11 mouse cellular contexts compared by ENCODE assay signal in the genomic region with DNA sequence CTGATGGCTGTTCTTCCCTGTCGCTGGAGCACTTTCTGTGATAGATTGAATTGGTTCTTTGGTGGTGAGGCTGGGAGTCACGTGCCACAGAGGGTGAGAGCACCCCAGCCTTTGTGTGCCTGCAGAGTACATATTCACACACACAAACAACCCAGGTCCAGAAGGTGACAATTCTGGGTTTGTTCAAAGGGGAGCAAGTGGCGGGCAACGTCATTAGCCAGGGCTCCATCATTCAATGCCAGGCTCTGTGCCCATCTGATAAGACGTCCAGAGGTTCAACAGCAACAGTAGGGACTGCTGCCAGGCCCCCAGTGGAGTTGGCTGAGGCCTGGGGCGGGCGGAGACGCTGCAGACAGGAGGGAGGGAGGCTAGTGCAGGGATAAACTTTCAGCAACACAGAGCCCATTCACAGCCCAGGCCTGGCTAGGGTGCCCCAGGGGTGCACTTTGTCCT. TPM values are rescaled to one million over a fixed set of nuclear protein-coding genes. Genes with fewer than 3 reads are reported as not detected.
DNase-seq lines count a peak whose midpoint lies in the region; ATAC-seq lines count a peak whose summit lies in the region.
"Had no signal": no experiment of that assay in that cellular context is flagged by ENCODE, and none has a peak within 500 bp of the region (broad histone marks: within the 10 kb centered on the region; RNA-seq: fewer than 3 reads in every experiment).

No protein-coding gene starts in this region.

- no peaks in the 10 kb centered on the region for H3K36me3 ChIP-seq in limb, embryonic 12.5 days
- H3K36me3 ChIP-seq in limb, embryonic 10.5 days: no peaks in the 10 kb centered on the region
- no peaks in the 10 kb centered on the region for H3K36me3 ChIP-seq in heart, embryonic 16.5 days (ENCODE audit: control insufficient read depth, insufficient read depth)
- no peaks in the 10 kb centered on the region for H3K36me3 ChIP-seq in stomach, embryonic 15.5 days
- H3K36me3 ChIP-seq in hindbrain, embryonic 11.5 days (ENCODE audit: control insufficient read depth, insufficient read depth, low read length): no peaks in the 10 kb centered on the region
- H3K36me3 ChIP-seq: limb, embryonic 15.5 days; neural tube, embryonic 12.5 days had no signal

- H3K4me3 ChIP-seq in limb, embryonic 12.5 days (replicated peaks): no peak overlapping the region
- H3K4me3 ChIP-seq in limb, embryonic 10.5 days: no peak overlapping the region
- H3K4me3 ChIP-seq in heart, embryonic 16.5 days (ENCODE audit: low read length): no peak overlapping the region
- H3K4me3 ChIP-seq in stomach, embryonic 15.5 days (replicated peaks): no peak overlapping the region
- H3K4me3 ChIP-seq in hindbrain, embryonic 11.5 days (ENCODE audit: low read depth, low read length): no peak overlapping the region
- H3K4me3 ChIP-seq: erythroblast, embryonic 14.5 days; limb, embryonic 15.5 days; neural tube, embryonic 12.5 days had no signal

- no peak for ATAC-seq in limb, embryonic 12.5 days (ENCODE audit: insufficient number of reproducible peaks, insufficient read depth, low FRiP score, low TSS enrichment, low read depth)
- ATAC-seq in heart, embryonic 16.5 days (replicated peaks; ENCODE audit: extremely low read depth, insufficient read depth, low FRiP score): peak; percentile 61; the same call in 1 of the 2 replicates
- peak; percentile 67 for ATAC-seq in stomach, embryonic 15.5 days (ENCODE audit: insufficient read depth, low FRiP score, low read depth)
- ATAC-seq in hindbrain, embryonic 11.5 days (ENCODE audit: low FRiP score): no peak
- ATAC-seq in activated CD4-positive, CD25-positive, alpha-beta regulatory T cell, adult 4 months: no peak

- H3K4me1 ChIP-seq in limb, embryonic 12.5 days (replicated peaks): peaks cover 23% of the 10 kb centered on the region
- peaks cover 38% of the 10 kb centered on the region for H3K4me1 ChIP-seq in limb, embryonic 10.5 days
- peaks cover 13% of the 10 kb centered on the region for H3K4me1 ChIP-seq in heart, embryonic 16.5 days (ENCODE audit: control insufficient read depth, insufficient read depth, low read length)
- H3K4me1 ChIP-seq in stomach, embryonic 15.5 days: peaks cover 9% of the 10 kb centered on the region; the same call in 1 of the 2 replicates
- no peaks in the 10 kb centered on the region for H3K4me1 ChIP-seq in hindbrain, embryonic 11.5 days (replicated peaks; ENCODE audit: control insufficient read depth, insufficient read depth, low read length)

- 47% methylated on average over 8 of the region's 8 CpGs for WGBS in limb, embryonic 12.5 days
- 58% methylated on average over 8 of the region's 8 CpGs for WGBS in limb, embryonic 10.5 days
- 18% methylated on average over 8 of the region's 8 CpGs for WGBS in heart, embryonic 16.5 days
- WGBS in stomach, embryonic 15.5 days: 35% methylated on average over 8 of the region's 8 CpGs
- WGBS in hindbrain, embryonic 11.5 days: 61% methylated on average over 8 of the region's 8 CpGs

- H3K9me3 ChIP-seq in limb, embryonic 12.5 days: no peaks in the 10 kb centered on the region
- H3K9me3 ChIP-seq in limb, embryonic 10.5 days (replicated peaks): no peaks in the 10 kb centered on the region
- no peaks in the 10 kb centered on the region for H3K9me3 ChIP-seq in heart, embryonic 16.5 days (replicated peaks; ENCODE audit: control insufficient read depth, low read length)
- H3K9me3 ChIP-seq in stomach, embryonic 15.5 days: no peaks in the 10 kb centered on the region
- H3K9me3 ChIP-seq in hindbrain, embryonic 11.5 days (ENCODE audit: control insufficient read depth, low read length): no peaks in the 10 kb centered on the region
- H3K9me3 ChIP-seq: limb, embryonic 15.5 days; neural tube, embryonic 12.5 days had no signal

- H3K27ac ChIP-seq in limb, embryonic 12.5 days: peak overlapping the region; percentile 35; the same call in 1 of the 2 replicates
- no peak overlapping the region for H3K27ac ChIP-seq in limb, embryonic 10.5 days
- H3K27ac ChIP-seq in heart, embryonic 16.5 days (ENCODE audit: low read length): no peak overlapping the region
- no peak overlapping the region for H3K27ac ChIP-seq in stomach, embryonic 15.5 days
- no peak overlapping the region for H3K27ac ChIP-seq in hindbrain, embryonic 11.5 days (ENCODE audit: low read depth, low read length)
- H3K27ac ChIP-seq: limb, embryonic 15.5 days; neural tube, embryonic 12.5 days had no signal

- no peak for DNase-seq in limb, embryonic 10.5 days (ENCODE audit: low spot score)
- DNase-seq in kidney, postnatal 4 days: peak; percentile 62 to 70
- DNase-seq in right cerebral cortex, adult 2 months (ENCODE audit: low spot score in 2 of 2): no peak
- no peak for DNase-seq in hindbrain, embryonic 11.5 days (ENCODE audit: low spot score)

- H3K4me2 ChIP-seq in limb, embryonic 12.5 days: no peak overlapping the region
- no peak overlapping the region for H3K4me2 ChIP-seq in heart, embryonic 16.5 days (ENCODE audit: low read depth, low read length)
- H3K4me2 ChIP-seq in stomach, embryonic 15.5 days: no peak overlapping the region
- H3K4me2 ChIP-seq in hindbrain, embryonic 11.5 days (replicated peaks; ENCODE audit: low read depth, low read length): no peak overlapping the region
- H3K4me2 ChIP-seq: limb, embryonic 15.5 days; neural tube, embryonic 12.5 days had no signal

- H3K27me3 ChIP-seq in limb, embryonic 12.5 days: peaks cover 19% of the 10 kb centered on the region
- peaks cover 40% of the 10 kb centered on the region for H3K27me3 ChIP-seq in limb, embryonic 10.5 days (ENCODE audit: low read depth, poor library complexity, severe bottlenecking)
- H3K27me3 ChIP-seq in heart, embryonic 16.5 days (ENCODE audit: control insufficient read depth, insufficient read depth, low read length): no peaks in the 10 kb centered on the region
- no peaks in the 10 kb centered on the region; the same call in 1 of the 2 replicates for H3K27me3 ChIP-seq in stomach, embryonic 15.5 days (replicated peaks)
- H3K27me3 ChIP-seq in hindbrain, embryonic 11.5 days (ENCODE audit: control insufficient read depth, insufficient read depth, low read length): no peaks in the 10 kb centered on the region
- H3K27me3 ChIP-seq: neural tube, embryonic 12.5 days had no signal

- H3K9ac ChIP-seq in limb, embryonic 12.5 days (replicated peaks): no peak overlapping the region
- no peak overlapping the region for H3K9ac ChIP-seq in heart, embryonic 16.5 days (ENCODE audit: low read length)
- no peak overlapping the region for H3K9ac ChIP-seq in stomach, embryonic 15.5 days
- H3K9ac ChIP-seq in hindbrain, embryonic 11.5 days (ENCODE audit: low read depth, low read length): no peak overlapping the region
- H3K9ac ChIP-seq: limb, embryonic 15.5 days; neural tube, embryonic 12.5 days had no signal

RNA-seq across cellular contexts. Expression of a gene that starts 36.3 kb away (rescaled TPM):
- 0.08 TPM in 2 replicates for polyA plus RNA-seq in limb, embryonic 12.5 days (2016; fragmentation: Nextera tagmentation; extraction: Ambion mirVana)
- 0.13 and 0.15 TPM in 2 replicates for polyA plus RNA-seq in limb, embryonic 10.5 days (2016; fragmentation: Nextera tagmentation; extraction: Ambion mirVana)
- polyA plus RNA-seq in heart, embryonic 16.5 days (2015; fragmentation: Nextera tagmentation; extraction: Ambion mirVana): 0.49 and 0.62 TPM in 2 replicates
- 7.2 and 9.4 TPM in 2 replicates for polyA plus RNA-seq in stomach, embryonic 15.5 days (2015; fragmentation: Nextera tagmentation; extraction: Ambion mirVana)
- polyA plus RNA-seq in hindbrain, embryonic 11.5 days (2014; fragmentation: Nextera tagmentation; extraction: Ambion mirVana): 0.73 and 1.9 TPM in 2 replicates
- not detected for polyA plus RNA-seq in activated CD4-positive, CD25-positive, alpha-beta regulatory T cell, adult 4 months (2017; shearing (Covaris generic))
- polyA plus RNA-seq: erythroblast, embryonic 14.5 days had no signal

RNA-seq across cellular contexts. Expression of a gene that starts 48.1 kb away (rescaled TPM):
- 6.0 and 8.6 TPM in 2 replicates for polyA plus RNA-seq in limb, embryonic 12.5 days (2016; fragmentation: Nextera tagmentation; extraction: Ambion mirVana)
- polyA plus RNA-seq in limb, embryonic 10.5 days (2016; fragmentation: Nextera tagmentation; extraction: Ambion mirVana): 2.3 and 3.3 TPM in 2 replicates
- polyA plus RNA-seq in heart, embryonic 16.5 days (2015; fragmentation: Nextera tagmentation; extraction: Ambion mirVana): 3.5 and 4.4 TPM in 2 replicates
- polyA plus RNA-seq in stomach, embryonic 15.5 days (2015; fragmentation: Nextera tagmentation; extraction: Ambion mirVana): 0.77 and 0.90 TPM in 2 replicates
- 6.8 and 8.0 TPM in 2 replicates for polyA plus RNA-seq in hindbrain, embryonic 11.5 days (2014; fragmentation: Nextera tagmentation; extraction: Ambion mirVana)
- not detected for polyA plus RNA-seq in activated CD4-positive, CD25-positive, alpha-beta regulatory T cell, adult 4 months (2017; shearing (Covaris generic))
- polyA plus RNA-seq: erythroblast, embryonic 14.5 days had no signal

RNA-seq across cellular contexts. Expression of a gene that starts 55.9 kb away (rescaled TPM):
- polyA plus RNA-seq in limb, embryonic 12.5 days (2016; fragmentation: Nextera tagmentation; extraction: Ambion mirVana): 68.3 and 71.7 TPM in 2 replicates
- 58.5 and 67.6 TPM in 2 replicates for polyA plus RNA-seq in limb, embryonic 10.5 days (2016; fragmentation: Nextera tagmentation; extraction: Ambion mirVana)
- polyA plus RNA-seq in heart, embryonic 16.5 days (2015; fragmentation: Nextera tagmentation; extraction: Ambion mirVana): 32.1 and 32.3 TPM in 2 replicates
- polyA plus RNA-seq in stomach, embryonic 15.5 days (2015; fragmentation: Nextera tagmentation; extraction: Ambion mirVana): 53.9 and 56.3 TPM in 2 replicates
- 53.5 and 56.1 TPM in 2 replicates for polyA plus RNA-seq in hindbrain, embryonic 11.5 days (2014; fragmentation: Nextera tagmentation; extraction: Ambion mirVana)
- polyA plus RNA-seq in activated CD4-positive, CD25-positive, alpha-beta regulatory T cell, adult 4 months (2017; shearing (Covaris generic)): 10 to 100 TPM; 16.1 to 24.7 TPM

Comparison
In these comparisons a context has a peak if more than half of its experiments do, and no peak if none do; other contexts are left out.
1. ATAC-seq: peak in heart, embryonic 16.5 days (single experiment) and stomach, embryonic 15.5 days (single experiment); none in limb, embryonic 12.5 days (single experiment), hindbrain, embryonic 11.5 days (single experiment) and activated CD4-positive, CD25-positive, alpha-beta regulatory T cell, adult 4 months (single experiment).
2. DNase-seq: peak in kidney, postnatal 4 days (2 of 2); none in limb, embryonic 10.5 days (single experiment), right cerebral cortex, adult 2 months (0 of 2) and hindbrain, embryonic 11.5 days (single experiment).